Mouse (Mus musculus) limb, embryonic 14.5 days (tissue): ENCODE data around the gene Cdc42. TPM values are rescaled to one million over a fixed set of nuclear protein-coding genes. Genes with fewer than 3 reads are reported as not detected.

Experiments used
- ATAC-seq: fragments of 200-750 bp; cut with Nextera tagmentation; 2 replicates; pipeline ENCODE4 v1.8.0; 2017; ENCODE audit warnings: low read depth, moderate number of reproducible peaks, moderate TSS enrichment; ENCODE audit not compliant: low FRiP score
- DNase-seq: peaks from one replicate; pipeline ENCODE4 v3.0.0-alpha.2; 2015; ENCODE audit warnings: low spot score
- H3K27ac ChIP-seq: fragments of 300-500 bp; sonication (generic); replicated peaks from 2 replicates; pipeline ENCODE4 v1.5.1; 2014; ENCODE audit warnings: low read depth, mild to moderate bottlenecking, low read length, moderate library complexity, mixed read lengths
- H3K27me3 ChIP-seq: fragments of 300-500 bp; sonication (generic); 2 replicates; pipeline ENCODE4 v1.6.1; 2014; ENCODE audit warnings: low read length, mixed read lengths; ENCODE audit not compliant: control insufficient read depth, insufficient read depth
- H3K36me3 ChIP-seq: fragments of 300-500 bp; sonication (generic); 2 replicates; pipeline ENCODE4 v1.6.1; 2014; ENCODE audit warnings: mild to moderate bottlenecking, low read length, moderate library complexity, mixed read lengths; ENCODE audit not compliant: control insufficient read depth, insufficient read depth
- H3K4me1 ChIP-seq: fragments of 300-500 bp; sonication (generic); 2 replicates; pipeline ENCODE4 v1.6.1; 2014; ENCODE audit warnings: antibody characterized with exemption, low read length, mixed read lengths; ENCODE audit not compliant: control insufficient read depth, insufficient read depth
- H3K4me2 ChIP-seq: fragments of 300-500 bp; sonication (generic); replicated peaks from 2 replicates; pipeline ENCODE4 v1.6.1; 2014; ENCODE audit warnings: low read depth, mild to moderate bottlenecking, low read length, moderate library complexity; ENCODE audit not compliant: severe bottlenecking
- H3K4me3 ChIP-seq: fragments of 300-500 bp; sonication (generic); replicated peaks from 2 replicates; pipeline ENCODE4 v1.5.1; 2014; ENCODE audit warnings: low read length
- H3K9ac ChIP-seq: fragments of 300-500 bp; sonication (generic); 2 replicates; pipeline ENCODE4 v1.6.1; 2014; ENCODE audit warnings: mild to moderate bottlenecking, low read depth, low read length, moderate library complexity; ENCODE audit not compliant: severe bottlenecking
- H3K9me3 ChIP-seq: fragments of 300-500 bp; sonication (generic); 2 replicates; pipeline ENCODE4 v1.6.1; 2016; ENCODE audit warnings: low read length; ENCODE audit not compliant: control insufficient read depth
- POLR2A ChIP-seq: fragments of 200-500 bp; IDR thresholded peaks from 2 replicates; pipeline ENCODE4 v1.8.0; 2012; ENCODE audit warnings: inconsistent platforms, mild to moderate bottlenecking, moderate library complexity, borderline replicate concordance; ENCODE audit not compliant: insufficient read depth, insufficient read length; ENCODE audit errors: extremely low read depth
- WGBS: fragments of 180-500 bp; shearing (Covaris S2); extraction: QIAGEN DNeasy Blood & Tissue Kit; methylation state at CpG from one replicate; pipeline ENCODE4 v1.1.7; 2014; 5-methylcytosine and 5-hydroxymethylcytosine counted together
- polyA plus RNA-seq, 2 experiments: library from polyadenylated mRNA; depleted of rRNA in 1 of 2; stranded (reverse) in 1 of 2; unstranded in 1 of 2; fragments of >200 nt; fragmentation: Nextera tagmentation in 1 of 2; extraction: Ambion mirVana in 1 of 2; gene quantifications; 2 replicates each; pipeline versions ENCODE4 v1.2.1 to v1.2.3; 2012 to 2014

Gene Cdc42
- polyA plus RNA-seq, 2 experiments, result 342 to 720 TPM

- Histone ChIP-seq H3K27me3 (no peaks in the 10 kb centered on the region), H3K4me3 (no peak overlapping the region), H3K4me1 (no peaks in the 10 kb centered on the region), H3K4me2 (no peak overlapping the region), H3K27ac (no peak overlapping the region), H3K9me3 (no peaks in the 10 kb centered on the region), H3K36me3 (peaks cover 70% of the 10 kb centered on the region), H3K9ac (no peak overlapping the region)
- TF ChIP-seq POLR2A, result no peak
- ATAC-seq (no peak), DNase-seq (no peak)
- WGBS, result 79% methylated on average over 6 of the region's 6 CpGs
Observed at GRCm38 (mm10) chr4:137324926-137325325, 32.6 kb downstream of the Cdc42 start.

GRCm38 (mm10) chr4:137316027-137316770 lies 41.3 kb downstream of the Cdc42 start:
- no peak for DNase-seq
- Histone ChIP-seq H3K9ac (no peak overlapping the region), H3K27ac (no peak overlapping the region), H3K4me2 (no peak overlapping the region), H3K4me1 (peaks cover 4% of the 10 kb centered on the region; the same call in 1 of the 2 replicates), H3K36me3 (peaks cover 39% of the 10 kb centered on the region), H3K27me3 (no peaks in the 10 kb centered on the region), H3K9me3 (no peaks in the 10 kb centered on the region), H3K4me3 (no peak overlapping the region)
- WGBS, result 76% methylated on average over 4 of the region's 4 CpGs
- no peak for TF ChIP-seq POLR2A
- no peak for ATAC-seq

GRCm38 (mm10) chr4:137315061-137315460 lies 42.5 kb downstream of the Cdc42 start:
- H3K9ac ChIP-seq, result no peak overlapping the region
- peaks cover 4% of the 10 kb centered on the region; the same call in 1 of the 2 replicates for H3K4me1 ChIP-seq
- no peak overlapping the region for H3K27ac ChIP-seq
- no peaks in the 10 kb centered on the region for H3K9me3 ChIP-seq
- no peaks in the 10 kb centered on the region for H3K27me3 ChIP-seq
- DNase-seq (no peak), ATAC-seq (0 out of 2 replicates have a peak, but pooled peaks have one; percentile 7)
- WGBS, result 80% methylated on average over 2 of the region's 2 CpGs
- peaks cover 36% of the 10 kb centered on the region for H3K36me3 ChIP-seq
- TF ChIP-seq POLR2A, result no peak
- no peak overlapping the region for H3K4me3 ChIP-seq
- H3K4me2 ChIP-seq, result no peak overlapping the region

GRCm38 (mm10) chr4:137314561-137314960 lies 43.0 kb downstream of the Cdc42 start:
- DNase-seq, result no peak
- 19% methylated on average over 6 of the region's 6 CpGs for WGBS
- Histone ChIP-seq H3K4me1 (peaks cover 4% of the 10 kb centered on the region; the same call in 1 of the 2 replicates), H3K27ac (no peak overlapping the region), H3K9me3 (no peaks in the 10 kb centered on the region), H3K36me3 (peaks cover 33% of the 10 kb centered on the region), H3K4me2 (no peak overlapping the region), H3K9ac (no peak overlapping the region), H3K27me3 (no peaks in the 10 kb centered on the region), H3K4me3 (no peak overlapping the region)
- peak; percentile 53 for ATAC-seq
- TF ChIP-seq POLR2A, result no peak

- peaks cover 4% of the 10 kb centered on the region; the same call in 1 of the 2 replicates for H3K4me1 ChIP-seq
- DNase-seq, result peak; percentile 74
- H3K36me3 ChIP-seq, result peaks cover 23% of the 10 kb centered on the region
- ATAC-seq, result no peak
- H3K27ac ChIP-seq, result no peak overlapping the region
- 53% methylated on average over 2 of the region's 2 CpGs for WGBS
- H3K27me3 ChIP-seq, result no peaks in the 10 kb centered on the region
- no peak overlapping the region for H3K9ac ChIP-seq
- H3K9me3 ChIP-seq, result no peaks in the 10 kb centered on the region
- no peak overlapping the region for H3K4me2 ChIP-seq
- no peak overlapping the region for H3K4me3 ChIP-seq
- TF ChIP-seq POLR2A, result no peak
Observed at GRCm38 (mm10) chr4:137313511-137313910, 44.0 kb downstream of the Cdc42 start.
